Mouse (Mus musculus): Measurements from ENCODE around the gene Gpr153. TPM values are rescaled to one million over a fixed set of nuclear protein-coding genes. Genes with fewer than 3 reads are reported as not detected.

Gene Gpr153
- total and polyA plus RNA-seq, 3 experiments = 0.08 TPM; not detected in 2

DNA sequence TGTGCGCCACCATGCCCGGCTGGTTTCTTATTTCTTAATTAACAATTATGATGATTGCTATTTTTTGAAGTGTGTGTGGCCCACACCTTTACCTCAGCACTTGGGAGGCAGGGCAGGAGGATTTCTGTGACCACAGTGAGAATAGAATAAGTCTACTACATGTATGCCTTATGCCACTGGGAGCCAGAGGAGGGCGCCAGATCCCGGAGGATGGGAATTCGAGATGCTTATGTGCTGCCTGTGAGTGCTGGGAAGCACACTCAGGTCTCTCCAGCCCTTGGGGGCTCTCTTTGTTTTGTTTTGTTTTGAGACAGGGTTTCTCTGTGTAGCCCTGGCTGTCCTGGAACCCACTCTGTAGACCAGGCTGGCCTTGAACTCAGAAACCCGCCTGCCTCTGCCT, 54.7 kb downstream of the Gpr153 start:
- no peak overlapping the region for H3K9ac ChIP-seq (ENCODE audit: control insufficient read depth, low read depth, low read length, poor library complexity, severe bottlenecking)
- H3K27me3 ChIP-seq (ENCODE audit: control insufficient read depth in 1 of 2, insufficient read depth in 2 of 2, low read length in 2 of 2) = no peaks in the 10 kb centered on the region
- TF ChIP-seq SMC3 (IDR thresholded peaks at IDR 0.05; ENCODE audit: low read depth, low read length) = peak; percentile 17; the same call in 1 of the 2 replicates
- no peak for TF ChIP-seq TCF12 (IDR thresholded peaks at IDR 0.05; ENCODE audit: low read depth, low read length)
- TF ChIP-seq CTCF (IDR thresholded peaks at IDR 0.05 in 2 of 3, conservative IDR thresholded peaks at IDR 0.05 in 1 of 3; ENCODE audit: control insufficient read depth in 1 of 3, insufficient read depth in 1 of 3, low read depth in 2 of 3, low read length in 3 of 3, poor library complexity in 1 of 3, severe bottlenecking in 1 of 3) = peak; percentile 52 to 69 (median 64)
- TF ChIP-seq MXI1 (IDR thresholded peaks at IDR 0.05; ENCODE audit: low read depth, low read length) = no peak
- H3K36me3 ChIP-seq (ENCODE audit: control insufficient read depth in 1 of 2, insufficient read depth in 2 of 2, low read length in 2 of 2) = peaks cover 17 to 18% of the 10 kb centered on the region in 2 experiments
- peaks cover 48% of the 10 kb centered on the region for H3K79me2 ChIP-seq (ENCODE audit: control insufficient read depth, insufficient read depth, low read length, poor library complexity)
- no peaks in the 10 kb centered on the region for H3K9me3 ChIP-seq (replicated peaks; ENCODE audit: insufficient read depth, low read length)
- peak; percentile 79 for DNase-seq (ENCODE audit: low read depth, low spot score)
- no peak overlapping the region for H3K27ac ChIP-seq (ENCODE audit: control insufficient read depth, low read depth, low read length)
- no peak overlapping the region for H3K4me3 ChIP-seq (ENCODE audit: control insufficient read depth in 1 of 2, insufficient read depth in 1 of 2, low read depth in 2 of 2, low read length in 2 of 2)
- peaks cover 0 to 19% of the 10 kb centered on the region in 2 experiments; a peak in 3 of 4 replicates for H3K4me1 ChIP-seq (ENCODE audit: control insufficient read depth in 1 of 2, insufficient read depth in 2 of 2, low read length in 2 of 2)

DNA sequence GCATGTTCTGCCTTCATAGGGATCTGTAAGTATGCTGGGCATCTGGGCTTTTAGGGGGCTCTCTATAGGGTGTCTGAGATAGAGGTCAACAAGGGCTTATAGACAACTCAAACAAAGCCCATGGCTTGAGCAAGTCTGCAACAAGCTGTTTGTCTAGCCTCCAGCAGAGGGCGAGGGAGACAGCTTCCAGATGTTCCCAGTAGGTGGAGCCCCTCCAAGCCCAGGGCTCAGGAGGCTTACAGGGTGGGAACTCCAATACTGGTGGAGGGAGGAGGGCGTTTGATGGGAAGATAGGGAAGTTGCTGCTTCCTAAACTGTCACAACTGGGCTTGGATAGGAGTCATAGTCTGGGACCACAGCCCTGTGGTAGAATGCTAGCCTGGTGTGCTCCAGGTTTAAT, 58.9 kb downstream of the Gpr153 start:
- Histone ChIP-seq H3K4me1 (ENCODE audit: control insufficient read depth in 1 of 2, insufficient read depth in 2 of 2, low read length in 2 of 2) (peaks cover 0 to 8% of the 10 kb centered on the region in 2 experiments; a peak in 2 of 4 replicates), H3K27ac (ENCODE audit: control insufficient read depth, low read depth, low read length) (no peak overlapping the region)
- TF ChIP-seq ELF1 (IDR thresholded peaks at IDR 0.05; ENCODE audit: low read depth, low read length) (no peak), SMC3 (IDR thresholded peaks at IDR 0.05; ENCODE audit: low read depth, low read length) (peak; percentile 56), MEF2A (IDR thresholded peaks at IDR 0.05; ENCODE audit: extremely low read depth, insufficient replicate concordance, low read depth, low read length, poor library complexity, severe bottlenecking) (no peak), MYC (IDR thresholded peaks at IDR 0.05; ENCODE audit: low read depth, low read length) (no peak), NELFE (IDR thresholded peaks at IDR 0.05; ENCODE audit: low read depth, low read length) (peak; percentile 23; the same call in 1 of the 2 replicates), JUND (IDR thresholded peaks at IDR 0.05; ENCODE audit: low read depth, low read length) (no peak), POLR2A (IDR thresholded peaks at IDR 0.05; ENCODE audit: control insufficient read depth in 1 of 2, insufficient read depth in 1 of 2, low read depth in 1 of 2, low read length in 2 of 2, poor library complexity in 1 of 2) (0 out of 4 replicates have a peak, but pooled peaks of 1 of the 2 experiments have one; percentile 34), RCOR1 (IDR thresholded peaks at IDR 0.05; ENCODE audit: low read depth, low read length) (no peak), ETS1 (IDR thresholded peaks at IDR 0.05; ENCODE audit: low read depth, low read length) (no peak), ZKSCAN1 (IDR thresholded peaks at IDR 0.05; ENCODE audit: low read depth, low read length) (no peak), RAD21 (IDR thresholded peaks at IDR 0.05; ENCODE audit: low read depth, low read length) (peak; percentile 9; the same call in 1 of the 2 replicates), POLR2AphosphoS5 (IDR thresholded peaks at IDR 0.05; ENCODE audit: borderline replicate concordance, low read depth, low read length) (no peak), ZNF384 (IDR thresholded peaks at IDR 0.05; ENCODE audit: low read depth, low read length) (no peak), CTCF (IDR thresholded peaks at IDR 0.05 in 2 of 3, conservative IDR thresholded peaks at IDR 0.05 in 1 of 3; ENCODE audit: control insufficient read depth in 1 of 3, insufficient read depth in 1 of 3, low read depth in 2 of 3, low read length in 3 of 3, poor library complexity in 1 of 3, severe bottlenecking in 1 of 3) (peak; percentile 85 to 100 (median 95)), MAZ (IDR thresholded peaks at IDR 0.05; ENCODE audit: low read depth, low read length) (0 out of 2 replicates have a peak, but pooled peaks have one; percentile 25), KAT2A (conservative IDR thresholded peaks at IDR 0.05; ENCODE audit: low read depth, low read length) (no peak), GATA1 (IDR thresholded peaks at IDR 0.05; ENCODE audit: low read depth, low read length) (0 out of 2 replicates have a peak, but pooled peaks have one; percentile 4)

More for the DNA sequence above, 58.9 kb downstream of the Gpr153 start:
- Histone ChIP-seq H3K9me3 (replicated peaks; ENCODE audit: insufficient read depth, low read length) (no peaks in the 10 kb centered on the region), H3K9ac (ENCODE audit: control insufficient read depth, low read depth, low read length, poor library complexity, severe bottlenecking) (no peak overlapping the region), H3K27me3 (ENCODE audit: control insufficient read depth in 1 of 2, insufficient read depth in 2 of 2, low read length in 2 of 2) (no peaks in the 10 kb centered on the region), H3K79me2 (ENCODE audit: control insufficient read depth, insufficient read depth, low read length, poor library complexity) (peaks cover 25% of the 10 kb centered on the region), H3K4me3 (ENCODE audit: control insufficient read depth in 1 of 2, insufficient read depth in 1 of 2, low read depth in 2 of 2, low read length in 2 of 2) (no peak overlapping the region), H3K36me3 (ENCODE audit: control insufficient read depth in 1 of 2, insufficient read depth in 2 of 2, low read length in 2 of 2) (peaks cover 12 to 14% of the 10 kb centered on the region in 2 experiments)
- peak; percentile 84 for DNase-seq (ENCODE audit: low read depth, low spot score)

All from MEL (cell line).